Mouse (Mus musculus) MEL-GATA-1-ER (cell line): Measurements from ENCODE around the gene 9130008F23Rik.
A peak's percentile ranks its signal among the peaks of the same experiment; 100 is the strongest.

Experiments
- DNase-seq: peaks from one replicate; pipeline ENCODE4 v3.0.0-alpha.2; 2012; ENCODE audit warnings: low read depth; ENCODE audit errors: extremely low read depth

9130008F23Rik gene

DNA sequence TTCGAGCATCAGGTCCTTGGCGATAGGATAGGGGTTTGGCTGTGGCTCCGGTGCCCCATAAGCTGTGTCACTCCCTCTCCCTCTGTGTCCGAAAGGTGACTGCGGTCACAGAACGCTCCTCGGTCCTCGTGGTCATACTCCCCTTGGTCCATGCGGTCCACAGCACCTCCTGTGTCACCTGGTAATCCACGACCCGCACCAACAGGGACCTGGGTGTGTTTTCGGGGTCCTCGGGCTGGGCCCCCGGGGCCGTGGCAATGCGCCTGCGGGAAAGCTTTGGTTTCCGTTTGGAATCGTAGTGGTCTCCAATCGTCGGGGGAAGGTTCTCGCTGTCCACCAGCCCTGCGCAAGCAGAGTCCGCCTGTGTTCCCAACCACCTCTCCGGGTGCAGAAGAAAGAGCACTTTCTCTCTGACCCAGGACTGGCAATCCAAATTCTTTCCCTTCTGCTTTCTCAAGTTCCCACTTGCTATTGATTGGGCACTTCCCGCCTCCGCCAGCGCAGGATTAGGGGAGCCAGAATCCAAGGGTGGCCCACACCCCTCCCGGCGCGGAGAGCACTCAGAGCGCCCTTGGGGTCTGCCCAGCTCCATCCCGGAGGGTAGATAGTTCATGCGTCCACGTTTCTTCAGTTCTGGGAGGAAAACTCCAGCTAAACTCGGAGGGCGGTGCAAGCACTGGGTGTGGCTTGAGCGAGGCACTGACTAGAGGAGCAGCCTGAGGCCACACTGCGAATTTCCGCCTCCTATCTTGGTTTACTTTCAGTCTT lies at the start of gene 9130008F23Rik:
9130008F23Rik (minus strand) TSS at position 636 of the 768 bp plus-strand sequence.
- no peak for DNase-seq

DNA sequence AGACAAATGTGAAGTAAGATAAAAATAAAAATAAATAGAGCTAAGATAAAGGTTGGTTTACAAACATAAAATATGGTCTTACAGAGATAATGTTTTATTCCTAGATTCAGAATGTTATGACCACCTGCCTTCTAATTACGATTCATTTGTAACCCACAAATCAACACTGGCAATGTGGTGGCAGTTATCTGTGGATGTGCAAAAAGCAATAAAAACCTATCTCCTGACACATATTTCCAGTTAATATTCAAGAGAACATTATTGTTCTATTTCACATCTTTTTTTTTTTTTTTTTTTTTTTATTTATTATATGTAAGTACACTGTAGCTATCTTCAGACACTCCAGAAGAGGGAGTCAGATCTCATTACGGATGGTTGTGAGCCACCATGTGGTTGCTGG lies 35.1 kb upstream of the 9130008F23Rik start:
- DNase-seq = no peak

DNA sequence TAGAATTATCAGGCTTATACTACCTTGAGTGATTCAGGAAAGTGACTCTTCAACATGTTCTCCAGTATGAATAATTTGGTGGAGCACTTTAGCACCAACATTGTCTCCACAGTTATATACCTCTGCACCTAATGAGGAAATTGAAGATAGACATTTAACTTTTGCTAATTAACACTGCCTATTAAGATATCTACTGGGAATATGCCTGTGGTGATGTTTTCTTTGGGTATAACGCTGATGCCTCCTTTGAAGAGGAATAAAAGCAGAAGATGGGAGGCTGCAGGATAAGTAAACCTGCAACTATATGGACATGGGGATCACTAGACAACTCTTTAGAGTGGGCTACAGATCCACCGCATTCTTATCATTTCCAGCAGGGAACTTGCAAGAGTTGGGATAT lies 33.9 kb upstream of the 9130008F23Rik start, which contains the start of gene Glyatl3:
Glyatl3 (minus strand) TSS at position 101 of the 400 bp plus-strand sequence.
- DNase-seq = no peak

DNA sequence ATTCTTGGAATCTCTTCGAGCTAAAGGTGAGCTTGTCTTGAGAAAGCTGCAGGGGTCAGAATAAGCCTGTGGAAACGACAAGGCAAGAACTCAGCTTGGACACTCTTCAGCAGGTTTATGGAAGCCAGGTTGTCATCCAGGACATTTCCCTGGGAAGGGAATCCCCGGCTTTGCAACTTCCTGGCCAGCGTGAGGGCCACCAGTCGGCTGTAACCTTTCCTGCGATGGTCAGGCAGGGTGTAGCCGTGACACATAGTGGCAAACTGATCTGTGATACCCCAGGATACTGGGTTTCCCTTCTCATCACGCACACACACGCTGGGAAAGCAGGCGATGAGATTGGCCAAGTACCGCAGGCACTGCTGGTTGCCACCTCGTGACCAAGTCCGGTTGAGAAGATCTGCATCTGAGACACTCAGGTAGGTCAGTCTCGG lies 24.4 kb upstream of the 9130008F23Rik start:
- no peak for DNase-seq

DNA sequence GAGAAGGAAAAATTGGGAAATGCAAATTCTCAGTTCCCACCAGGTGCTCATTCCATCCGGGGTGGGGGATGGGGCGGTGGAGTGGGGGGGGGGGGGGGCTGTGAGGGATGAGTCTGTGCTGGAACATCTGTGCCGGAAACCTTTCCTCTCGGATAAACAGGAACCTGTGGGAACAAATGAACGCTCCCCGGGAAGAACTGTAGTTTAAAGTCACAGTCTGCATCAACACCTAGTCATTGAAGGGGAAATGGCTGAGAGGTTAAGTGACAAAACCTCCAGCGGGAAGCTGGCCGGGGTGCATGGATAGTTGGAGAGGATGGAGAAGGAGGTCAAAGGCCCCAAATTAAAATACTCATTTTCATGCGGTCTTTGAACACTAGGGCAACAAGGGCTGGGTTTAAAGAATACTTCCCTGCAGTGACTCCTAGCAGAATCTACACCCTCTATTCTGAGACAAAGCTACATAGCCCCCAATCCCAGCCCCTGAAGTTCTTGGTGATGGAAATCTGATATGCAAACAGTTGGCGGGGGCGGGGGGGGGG lies 23.8 kb upstream of the 9130008F23Rik start:
- DNase-seq = no peak

DNA sequence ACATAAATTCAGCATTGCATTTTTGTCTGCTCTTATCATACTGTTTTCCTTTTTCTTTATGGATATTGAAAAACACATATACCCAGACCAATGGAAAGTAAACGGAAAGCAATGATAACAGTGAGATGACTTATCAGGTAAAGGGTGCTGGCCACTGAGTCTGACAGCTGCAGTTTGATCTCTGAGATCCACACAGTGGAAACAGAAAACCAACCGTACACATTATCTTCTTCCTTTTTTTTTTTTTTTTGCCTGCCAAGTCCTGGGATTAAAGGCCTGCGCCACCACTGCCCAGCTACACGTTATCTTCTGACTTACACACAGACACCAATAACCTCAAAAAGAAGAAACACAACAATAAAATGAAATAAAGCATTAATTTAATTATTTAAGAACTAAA lies 23.0 kb upstream of the 9130008F23Rik start:
- DNase-seq = no peak

DNA sequence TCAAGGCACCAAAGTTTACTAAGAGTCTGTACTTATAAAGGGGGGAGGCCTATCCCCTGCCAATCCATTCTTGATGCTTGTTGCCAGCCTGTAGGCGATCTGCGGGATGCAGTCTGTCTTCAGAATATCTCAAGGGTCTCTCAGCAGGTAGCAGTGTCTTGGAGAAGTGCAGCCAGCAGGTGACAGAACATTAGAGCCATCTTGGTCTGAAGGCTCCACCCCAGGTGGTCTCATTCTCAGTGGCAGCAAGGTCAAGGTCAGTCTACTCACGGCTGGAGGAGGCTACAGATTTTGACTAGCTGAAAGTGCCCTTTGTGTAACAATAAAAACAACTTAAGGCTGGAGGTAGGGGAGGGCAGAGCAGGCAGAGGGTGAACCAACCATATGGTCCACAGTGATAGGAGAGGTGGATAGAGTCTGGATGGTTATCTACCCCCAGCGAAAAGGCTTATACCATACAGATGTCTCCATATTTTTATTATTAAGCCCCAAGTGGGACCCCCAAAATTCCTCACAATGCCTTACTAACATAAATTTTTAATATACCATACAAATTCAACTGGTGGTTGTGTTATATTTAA lies 19.5 kb upstream of the 9130008F23Rik start:
- no peak for DNase-seq

DNA sequence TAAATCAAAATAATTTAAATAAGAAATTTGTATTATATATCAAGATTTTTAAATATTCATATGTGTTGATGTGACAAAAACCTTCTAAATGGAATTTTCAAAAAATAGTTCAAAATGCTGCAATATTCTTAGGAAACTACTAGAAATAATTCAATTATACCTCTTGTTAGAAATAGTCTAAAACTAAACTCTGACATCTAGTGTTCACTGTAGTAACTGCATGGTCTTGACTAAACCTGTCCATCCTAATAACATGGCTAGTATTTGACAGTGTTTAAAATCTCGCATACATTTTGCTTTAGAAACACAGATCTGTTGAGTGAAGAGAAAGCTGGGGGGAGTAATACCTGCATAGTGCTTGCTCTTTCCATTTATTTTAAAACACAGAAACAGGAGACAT lies 16.5 kb upstream of the 9130008F23Rik start:
- no peak for DNase-seq

DNA sequence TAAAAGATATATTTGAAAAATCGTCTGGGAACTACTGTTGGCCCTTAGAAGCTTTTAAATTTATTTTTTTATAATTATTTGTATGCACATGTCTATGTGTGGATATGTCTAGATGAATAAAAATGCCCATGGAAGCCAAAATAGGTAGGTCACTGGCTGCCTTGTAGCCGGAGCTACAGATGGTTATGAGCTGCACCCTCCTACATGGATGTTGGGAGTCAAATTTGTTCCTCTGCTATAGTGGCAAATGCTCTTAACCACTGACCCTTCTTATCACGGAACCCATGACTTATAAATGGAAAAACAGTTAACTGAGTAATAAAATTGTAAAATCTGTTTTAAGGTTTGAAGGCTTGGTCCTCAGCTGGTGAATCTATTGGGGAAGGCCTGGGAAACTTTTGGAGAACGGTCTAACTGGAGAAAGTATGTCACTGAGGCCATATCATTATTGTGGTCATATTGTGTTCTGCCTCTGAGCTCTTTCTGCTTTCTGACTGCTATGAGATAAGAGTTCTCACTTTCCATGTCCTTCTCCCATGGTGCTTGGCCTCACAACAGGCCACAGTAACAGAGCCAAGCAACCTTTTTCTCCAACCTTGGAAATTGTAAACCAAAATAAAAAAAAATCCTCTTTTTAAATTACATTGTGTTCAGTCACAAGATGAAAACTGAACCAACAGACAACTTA lies 7.6 kb upstream of the 9130008F23Rik start:
- DNase-seq = no peak

DNA sequence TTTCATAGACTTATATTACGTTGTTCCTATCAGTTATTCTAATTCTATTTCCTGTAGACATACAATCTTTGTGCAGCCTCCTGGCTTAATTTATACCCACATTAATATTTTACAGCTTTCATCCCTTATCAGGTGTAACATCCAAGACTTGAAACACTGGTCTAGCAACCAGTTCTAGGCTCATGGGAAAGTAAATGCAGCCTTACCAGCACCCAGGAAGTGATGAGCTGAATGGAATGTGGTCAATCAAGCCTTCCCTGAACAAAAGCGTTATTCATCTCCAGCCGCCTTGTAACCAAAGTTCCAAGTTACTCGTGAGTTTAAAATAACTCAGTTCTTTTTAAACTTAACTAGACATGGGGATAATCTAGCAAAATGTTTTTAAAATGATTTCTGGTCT lies 4.8 kb upstream of the 9130008F23Rik start:
- DNase-seq = no peak

DNA sequence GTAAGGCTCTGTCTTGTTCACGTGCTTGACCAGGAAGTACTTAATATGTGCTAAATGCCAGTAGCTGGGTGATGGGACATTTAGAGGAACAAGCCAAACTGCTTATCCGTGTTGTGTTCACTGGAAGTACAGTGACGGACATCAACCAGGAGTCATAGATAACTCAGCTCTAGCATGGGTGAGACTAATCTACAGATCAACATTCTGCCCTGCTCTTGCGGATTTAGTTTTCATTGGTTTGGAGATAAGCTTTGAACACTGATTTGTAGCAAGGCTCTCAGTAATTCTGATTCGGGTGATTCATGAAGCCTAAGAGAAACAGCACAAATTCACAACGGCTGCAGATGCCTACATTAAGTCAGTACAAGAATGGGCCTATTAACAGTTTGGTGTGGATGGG lies 1.8 kb upstream of the 9130008F23Rik start:
- DNase-seq = no peak

DNA sequence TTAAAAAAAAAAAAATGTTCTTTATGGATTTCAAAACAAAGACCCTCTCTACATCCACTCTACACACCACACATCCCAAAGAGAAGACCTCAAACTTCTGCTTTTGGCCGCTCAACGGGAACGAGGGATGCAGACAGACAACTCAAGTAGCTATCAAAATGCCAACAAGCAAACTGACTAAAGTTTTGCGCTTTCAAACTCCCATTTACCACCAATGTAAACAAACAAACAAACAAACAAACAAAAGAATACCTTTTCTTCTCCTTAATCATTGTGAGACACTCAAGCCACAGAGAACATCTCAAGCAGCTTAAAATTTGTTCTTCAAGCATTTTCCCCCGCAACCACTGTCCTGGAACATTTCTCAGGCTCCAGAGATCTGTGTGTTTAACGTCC lies 833 bp downstream of the 9130008F23Rik start:
- no peak for DNase-seq

DNA sequence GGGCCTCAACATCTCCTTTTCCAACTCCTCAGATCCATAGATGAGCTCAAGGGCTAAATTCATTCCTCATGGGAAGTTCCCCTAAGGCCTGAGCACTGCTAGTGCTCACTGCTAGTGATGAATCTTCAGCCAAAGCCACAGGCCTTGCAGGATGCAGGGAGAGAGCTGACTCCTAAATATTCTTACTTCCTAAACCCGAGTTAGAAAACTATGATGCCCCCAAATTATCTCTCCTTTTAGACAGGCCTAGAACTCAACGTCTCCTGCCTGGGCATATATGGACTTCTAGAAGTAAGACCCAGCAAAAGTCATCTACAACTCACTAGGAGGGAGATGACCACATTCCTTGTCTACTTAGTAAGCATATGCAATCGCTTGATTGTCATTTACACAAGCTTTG lies 2.6 kb downstream of the 9130008F23Rik start:
- DNase-seq = no peak

DNA sequence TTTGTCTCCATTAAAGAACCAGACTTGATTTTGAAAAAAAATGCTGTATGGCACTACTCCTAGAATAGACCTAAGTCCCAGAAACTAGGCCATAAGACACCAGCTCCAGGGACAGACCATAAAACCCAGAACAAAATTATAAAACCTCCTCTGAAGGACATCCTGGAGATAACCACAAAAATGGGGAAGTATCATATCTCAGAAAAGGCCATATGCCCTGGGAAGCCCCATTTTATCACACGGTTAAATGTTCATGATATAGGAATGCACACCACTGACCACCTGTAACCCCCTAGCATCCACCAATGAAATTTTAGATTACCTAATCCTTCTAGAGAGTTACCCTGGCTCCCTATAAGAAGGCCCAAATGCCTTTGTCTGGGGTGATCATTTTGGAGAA lies 4.8 kb downstream of the 9130008F23Rik start:
- peak; percentile 82 for DNase-seq

DNA sequence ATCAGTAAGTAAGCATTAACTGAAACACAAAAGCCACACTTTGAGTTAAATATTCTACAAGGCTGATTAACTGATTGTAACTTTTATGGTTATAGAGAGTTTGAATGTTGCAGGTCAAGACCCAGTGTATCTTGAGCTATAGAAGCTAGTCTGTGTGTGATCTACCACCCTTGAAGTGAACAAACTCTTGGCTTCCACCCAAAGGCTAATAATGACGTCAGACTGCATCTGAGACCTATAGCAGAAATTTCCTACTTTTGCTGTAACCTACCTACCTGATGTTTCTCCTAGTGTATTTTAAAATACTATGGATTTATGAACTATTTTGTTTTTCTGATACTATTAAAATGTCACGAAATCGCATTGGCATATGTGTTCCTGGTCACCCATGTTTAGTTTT lies 5.7 kb downstream of the 9130008F23Rik start:
- no peak for DNase-seq

DNA sequence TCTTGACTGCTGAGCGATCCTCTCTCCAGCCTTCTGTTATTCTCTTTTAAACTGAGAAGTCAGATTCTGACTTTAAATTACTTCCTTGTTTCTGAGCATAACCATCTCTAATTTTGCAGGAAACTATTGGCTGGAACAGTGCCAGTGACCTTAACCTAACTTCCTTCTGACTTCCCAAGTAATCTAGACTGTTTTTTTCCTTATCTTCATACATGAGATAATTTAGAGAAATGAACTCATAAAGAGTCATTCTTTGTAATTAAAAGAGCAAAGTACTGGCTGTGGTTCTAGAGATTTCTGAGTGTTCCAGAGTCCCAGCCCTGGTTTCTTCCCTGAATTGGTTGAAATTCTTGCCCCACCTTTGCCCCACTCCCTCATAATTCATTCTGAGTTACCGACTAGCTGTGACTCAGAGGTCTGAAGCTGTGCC lies 6.8 kb downstream of the 9130008F23Rik start:
- peak; percentile 85 for DNase-seq

DNA sequence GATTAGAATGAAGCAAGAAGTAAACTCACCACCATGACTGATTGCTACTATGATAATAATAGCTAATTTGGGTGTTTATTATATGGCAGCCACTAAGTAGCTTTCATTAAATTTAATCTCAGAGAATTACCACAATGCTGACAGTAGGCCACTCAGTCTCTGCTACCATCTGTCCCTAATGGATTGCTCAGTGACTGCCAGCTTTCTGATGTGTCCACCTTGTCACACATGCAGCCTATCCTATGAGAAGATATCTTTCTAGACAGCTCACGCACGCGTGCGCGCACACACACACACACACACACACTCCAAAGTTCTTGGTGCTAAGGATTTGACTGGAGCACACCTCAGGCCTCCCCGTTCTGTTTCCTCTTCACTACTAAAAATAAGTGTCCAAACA lies 7.7 kb downstream of the 9130008F23Rik start:
- DNase-seq = no peak

DNA sequence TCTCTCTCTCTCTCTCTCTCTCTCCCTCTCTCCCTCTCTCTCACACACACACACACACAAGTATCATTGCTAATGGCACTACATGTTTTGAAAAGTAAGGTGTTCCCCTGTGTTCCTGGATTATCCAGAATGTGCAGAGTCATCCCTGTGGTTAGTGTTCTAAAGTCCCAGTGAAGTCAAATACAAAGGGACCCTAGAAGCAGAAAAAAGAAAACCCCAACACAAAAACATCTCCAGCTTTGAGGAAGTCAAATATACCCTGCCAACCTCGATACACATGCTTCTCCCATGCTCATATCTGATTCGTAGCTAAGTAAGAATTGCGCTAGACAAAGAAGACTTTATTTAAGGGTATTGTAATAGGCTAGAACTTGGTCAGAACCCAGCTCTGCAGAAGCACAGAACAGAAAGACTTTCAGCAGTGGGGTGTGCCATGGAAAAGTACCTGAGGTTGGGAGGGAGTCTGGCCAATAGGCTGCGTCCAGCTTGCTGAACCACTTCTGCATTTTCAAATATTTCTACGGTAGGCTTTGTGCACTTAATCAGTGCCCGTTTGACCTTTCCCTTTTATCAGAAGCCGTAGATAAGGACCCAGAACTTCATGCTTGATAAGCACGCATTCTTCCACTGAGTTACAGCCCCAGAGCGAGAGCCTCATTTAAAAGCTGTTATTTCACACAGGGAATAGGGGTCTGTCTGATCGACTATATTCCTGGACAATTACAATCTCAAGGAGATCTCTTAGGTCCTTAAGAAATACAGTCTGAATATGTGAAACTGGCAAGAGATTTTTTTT lies 11.2 kb downstream of the 9130008F23Rik start:
- no peak for DNase-seq

DNA sequence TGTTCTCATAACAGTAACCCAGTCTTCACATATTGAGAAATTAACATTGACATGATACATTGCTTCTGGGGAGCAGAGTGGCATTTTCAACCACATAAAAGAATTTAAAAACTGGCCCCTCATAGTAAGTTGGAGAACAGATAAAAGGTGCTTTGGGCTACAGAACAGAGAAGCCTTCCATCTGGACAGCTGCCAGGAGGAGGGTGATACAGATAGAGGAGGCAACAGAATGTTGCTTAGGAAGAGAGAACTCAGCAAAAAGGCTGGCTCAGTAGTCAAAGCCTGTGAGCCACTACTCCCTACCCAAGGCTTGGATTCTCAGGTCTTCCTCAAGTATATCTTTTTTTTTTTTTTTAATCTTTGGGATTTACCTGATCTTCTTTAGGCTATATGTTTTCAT lies 25.3 kb downstream of the 9130008F23Rik start:
- no peak for DNase-seq

DNA sequence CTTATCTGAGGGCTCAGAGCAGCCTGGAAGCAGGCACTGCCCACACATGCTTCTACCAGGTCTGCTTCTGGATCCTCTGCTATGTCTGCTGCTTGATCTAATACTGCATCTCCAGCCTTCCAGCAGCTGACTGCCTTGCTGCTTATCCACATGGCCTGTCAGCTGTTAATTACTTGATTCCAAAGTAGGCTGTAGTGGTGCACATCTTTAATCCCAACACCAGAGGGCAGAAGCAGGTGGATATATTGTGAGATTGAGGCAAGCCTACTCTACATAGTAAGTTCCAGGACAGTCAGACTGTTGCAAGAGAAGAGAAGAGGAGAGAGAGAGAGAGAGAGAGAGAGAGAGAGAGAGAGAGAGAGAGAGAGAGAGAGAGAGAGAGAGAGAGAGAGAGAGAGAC lies 43.1 kb downstream of the 9130008F23Rik start:
- no peak for DNase-seq

DNA sequence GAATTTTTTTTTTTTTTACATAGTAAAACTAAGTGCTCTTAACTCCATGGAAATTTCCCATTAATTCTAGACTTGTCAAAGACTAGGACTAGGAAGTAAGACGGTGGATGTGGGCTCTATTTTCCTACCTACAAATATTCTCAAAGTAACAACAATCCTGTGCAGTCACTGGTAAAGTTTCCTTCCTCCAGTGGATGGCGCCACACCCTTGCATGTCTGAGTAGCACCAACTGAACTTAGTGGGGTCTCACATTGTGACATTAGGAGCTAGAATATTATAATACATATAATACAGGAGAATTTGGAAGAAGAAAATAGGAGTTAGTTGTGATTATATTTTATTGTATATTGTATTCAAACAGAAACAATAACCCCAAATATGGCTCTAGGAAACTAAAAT lies 48.5 kb downstream of the 9130008F23Rik start:
- no peak for DNase-seq
